Mouse (Mus musculus) limb, embryonic 12.5 days (tissue): ENCODE measurements around the gene Isg15. TPM values are rescaled to one million over a fixed set of nuclear protein-coding genes. Genes with fewer than 3 reads are reported as not detected.

Experiments used
- ATAC-seq: fragments of 200-750 bp; cut with Nextera tagmentation; 2 replicates; pipeline ENCODE4 v1.8.0; 2017; ENCODE audit warnings: low read depth, moderate TSS enrichment; ENCODE audit not compliant: insufficient number of reproducible peaks, insufficient read depth, low FRiP score, low TSS enrichment
- H3K27ac ChIP-seq: fragments of 300-500 bp; sonication (generic); 2 replicates; pipeline ENCODE4 v1.5.1; 2016; ENCODE audit warnings: mild to moderate bottlenecking, moderate library complexity
- H3K27me3 ChIP-seq: fragments of 300-500 bp; sonication (generic); 2 replicates; pipeline ENCODE4 v1.6.1; 2016; ENCODE audit warnings: mild to moderate bottlenecking, moderate library complexity
- H3K36me3 ChIP-seq: fragments of 300-500 bp; sonication (generic); 2 replicates; pipeline ENCODE4 v1.6.1; 2016; ENCODE audit warnings: mild to moderate bottlenecking, moderate library complexity
- H3K4me1 ChIP-seq: fragments of 300-500 bp; sonication (generic); replicated peaks from 2 replicates; pipeline ENCODE4 v1.6.1; 2016
- H3K4me2 ChIP-seq: fragments of 300-500 bp; sonication (generic); 2 replicates; pipeline ENCODE4 v1.6.1; 2016; ENCODE audit warnings: mild to moderate bottlenecking, moderate library complexity
- H3K4me3 ChIP-seq: fragments of 300-500 bp; sonication (generic); replicated peaks from 2 replicates; pipeline ENCODE4 v1.5.1; 2016; ENCODE audit warnings: mild to moderate bottlenecking
- H3K9ac ChIP-seq: fragments of 300-500 bp; sonication (generic); replicated peaks from 2 replicates; pipeline ENCODE4 v1.6.1; 2016; ENCODE audit warnings: mild to moderate bottlenecking, moderate library complexity
- H3K9me3 ChIP-seq: fragments of 300-500 bp; sonication (generic); 2 replicates; pipeline ENCODE4 v1.6.1; 2016; ENCODE audit warnings: mild to moderate bottlenecking, moderate library complexity
- WGBS: fragments of 180-500 bp; shearing (Covaris S2); methylation state at CpG from one replicate; pipeline ENCODE4 v1.1.7; 2016; 5-methylcytosine and 5-hydroxymethylcytosine counted together
- polyA plus RNA-seq: library from polyadenylated mRNA; unstranded; fragments of >200 nt; fragmentation: Nextera tagmentation; extraction: Ambion mirVana; gene quantifications from 2 replicates; pipeline ENCODE4 v1.2.1, GENCODE M21; 2016

Isg15 gene
- polyA plus RNA-seq, 1 experiment from 2014 or later = 0.95 TPM

DNA sequence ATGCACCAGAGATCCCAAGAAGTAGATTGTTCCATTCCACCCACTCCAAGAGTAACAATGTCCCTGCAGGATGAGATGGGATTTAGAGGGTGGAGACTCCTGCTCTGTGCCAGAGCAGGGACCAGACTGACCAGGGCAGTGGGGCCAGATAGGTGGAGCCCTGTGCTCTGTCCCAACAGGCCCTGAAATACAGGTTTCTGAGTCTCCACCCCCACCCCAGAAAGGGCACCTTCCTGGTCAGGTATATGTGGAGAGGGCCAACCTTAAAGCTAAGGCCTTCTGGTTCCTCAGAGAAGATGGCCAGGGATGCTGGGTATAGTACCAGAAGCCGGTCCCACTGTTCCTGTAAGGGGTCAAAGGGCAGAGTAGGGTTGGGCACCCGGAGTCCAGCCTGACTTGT lies 23.7 kb upstream of the Isg15 start:
- ATAC-seq = no peak
- no peak overlapping the region for H3K4me3 ChIP-seq

DNA sequence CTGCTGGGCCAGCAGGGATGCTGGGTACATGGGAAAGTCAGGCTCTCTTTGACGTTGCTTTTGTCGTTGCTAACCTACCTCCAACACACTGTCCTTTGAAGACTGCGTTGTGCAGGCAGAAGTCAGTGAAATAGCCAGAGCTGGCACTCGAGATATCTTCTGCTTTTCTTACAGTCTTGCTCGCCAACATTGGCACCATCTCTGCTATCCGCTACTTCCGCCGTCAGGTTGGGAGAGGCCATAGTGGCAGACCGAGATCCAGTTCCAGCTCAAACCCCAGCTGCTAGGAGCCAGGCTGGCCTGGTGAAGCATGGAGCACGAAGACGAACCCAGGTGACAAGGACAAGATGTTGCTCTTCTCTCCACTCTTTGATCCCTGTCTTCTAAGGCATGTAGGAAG lies 19.3 kb upstream of the Isg15 start:
- no peak overlapping the region for H3K9ac ChIP-seq
- no peak overlapping the region for H3K4me2 ChIP-seq
- WGBS = 87% methylated on average over 11 of the region's 11 CpGs
- H3K9me3 ChIP-seq = no peaks in the 10 kb centered on the region
- H3K27me3 ChIP-seq = no peaks in the 10 kb centered on the region
- H3K27ac ChIP-seq = no peak overlapping the region
- H3K4me1 ChIP-seq = no peaks in the 10 kb centered on the region
- ATAC-seq = no peak
- no peak overlapping the region for H3K4me3 ChIP-seq
- H3K36me3 ChIP-seq = 0 out of 2 replicates have a peak, but pooled peaks cover 4% of the 10 kb centered on the region

More for the DNA sequence above, 23.7 kb upstream of the Isg15 start:
- no peak overlapping the region for H3K9ac ChIP-seq
- no peak overlapping the region for H3K27ac ChIP-seq
- no peak overlapping the region for H3K4me2 ChIP-seq
- WGBS = 80% methylated on average over 2 of the region's 2 CpGs
- no peaks in the 10 kb centered on the region for H3K9me3 ChIP-seq
- H3K36me3 ChIP-seq = peaks cover 10% of the 10 kb centered on the region; the same call in 1 of the 2 replicates
- H3K27me3 ChIP-seq = no peaks in the 10 kb centered on the region
- peaks cover 11% of the 10 kb centered on the region for H3K4me1 ChIP-seq

DNA sequence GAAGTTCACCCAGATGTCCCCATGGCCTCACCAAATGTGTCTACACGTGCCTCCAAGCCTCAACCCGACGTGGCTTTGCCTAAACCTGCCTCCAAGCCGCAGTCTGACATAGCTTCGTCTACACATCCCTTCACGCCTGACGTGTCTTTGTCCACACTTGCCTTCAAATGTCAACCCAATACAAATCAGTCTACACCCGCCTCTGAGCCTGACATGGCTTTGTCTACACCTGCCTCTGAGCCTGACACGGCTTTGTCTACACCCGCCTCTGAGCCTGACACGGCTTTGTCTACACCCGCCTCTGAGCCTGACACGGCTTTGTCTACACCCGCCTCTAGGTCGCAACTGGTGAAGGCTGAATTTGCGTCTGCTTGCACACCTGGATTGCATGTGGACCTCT lies 17.2 kb upstream of the Isg15 start:
- Histone ChIP-seq H3K4me2 (no peak overlapping the region), H3K27me3 (no peaks in the 10 kb centered on the region), H3K4me3 (no peak overlapping the region), H3K9me3 (no peaks in the 10 kb centered on the region), H3K4me1 (no peaks in the 10 kb centered on the region), H3K27ac (no peak overlapping the region), H3K36me3 (0 out of 2 replicates have a peak, but pooled peaks cover 4% of the 10 kb centered on the region), H3K9ac (no peak overlapping the region)
- WGBS = 75% methylated on average over 16 of the region's 16 CpGs
- ATAC-seq = no peak

- Histone ChIP-seq H3K27me3 (no peaks in the 10 kb centered on the region), H3K4me2 (no peak overlapping the region), H3K36me3 (0 out of 2 replicates have a peak, but pooled peaks cover 4% of the 10 kb centered on the region), H3K9me3 (no peaks in the 10 kb centered on the region), H3K4me1 (no peaks in the 10 kb centered on the region), H3K4me3 (no peak overlapping the region), H3K9ac (no peak overlapping the region; the same call in 1 of the 2 replicates), H3K27ac (no peak overlapping the region)
- 78% methylated on average over 16 of the region's 16 CpGs for WGBS
- no peak for ATAC-seq
Measured at GRCm38 (mm10) chr4:156217022-156217669, 16.5 kb upstream of the Isg15 start.

DNA sequence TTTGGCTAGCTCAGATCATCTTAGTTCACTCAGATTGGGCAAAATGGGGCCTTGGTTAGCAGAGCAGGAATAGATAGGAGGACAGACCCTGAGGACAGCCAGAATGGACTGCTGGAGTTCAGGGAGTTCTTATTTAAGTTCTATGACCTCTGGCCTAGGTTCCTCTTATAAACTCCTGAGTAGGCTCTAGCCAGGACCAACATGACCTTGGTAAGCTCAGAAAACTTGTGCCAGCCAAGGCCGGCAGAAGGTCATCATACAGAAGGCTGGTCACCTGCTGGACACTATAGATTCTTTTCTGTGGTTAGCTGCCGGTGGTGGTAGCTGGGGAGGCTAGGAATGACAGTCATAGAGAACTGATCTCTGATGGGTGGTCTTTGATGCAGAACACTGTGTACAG lies 15.6 kb upstream of the Isg15 start:
- no peak for ATAC-seq
- 94% methylated on average over 2 of the region's 2 CpGs for WGBS
- no peaks in the 10 kb centered on the region for H3K9me3 ChIP-seq

GRCm38 (mm10) chr4:156215649-156216048 lies 15.0 kb upstream of the Isg15 start, which contains the start of gene Perm1:
Gene Perm1, plus strand, starts transcription at chr4:156215868.
- Histone ChIP-seq H3K4me2 (no peak within 1 kb of the TSS), H3K4me3 (no peak within 1 kb of the TSS), H3K9ac (no peak within 1 kb of the TSS), H3K36me3 (no peaks in the 10 kb centered on the region), H3K27ac (no peak within 1 kb of the TSS), H3K9me3 (no peaks in the 10 kb centered on the region), H3K27me3 (no peaks in the 10 kb centered on the region), H3K4me1 (no peaks in the 10 kb centered on the region)
- WGBS = 77% methylated on average over 4 of the region's 4 CpGs
- no peak for ATAC-seq

More for the DNA sequence above, 15.6 kb upstream of the Isg15 start:
- Histone ChIP-seq H3K4me3 (no peak overlapping the region), H3K36me3 (no peaks in the 10 kb centered on the region), H3K27me3 (no peaks in the 10 kb centered on the region), H3K9ac (no peak overlapping the region), H3K4me1 (no peaks in the 10 kb centered on the region), H3K4me2 (no peak overlapping the region), H3K27ac (no peak overlapping the region)

- ATAC-seq = no peak
- Histone ChIP-seq H3K9me3 (no peaks in the 10 kb centered on the region), H3K27me3 (no peaks in the 10 kb centered on the region), H3K4me2 (no peak overlapping the region), H3K4me1 (no peaks in the 10 kb centered on the region), H3K36me3 (no peaks in the 10 kb centered on the region), H3K27ac (no peak overlapping the region), H3K9ac (no peak overlapping the region), H3K4me3 (no peak overlapping the region)
- 90% methylated on average over 13 of the region's 13 CpGs for WGBS
Measured at GRCm38 (mm10) chr4:156213134-156213533, 12.5 kb upstream of the Isg15 start.

DNA sequence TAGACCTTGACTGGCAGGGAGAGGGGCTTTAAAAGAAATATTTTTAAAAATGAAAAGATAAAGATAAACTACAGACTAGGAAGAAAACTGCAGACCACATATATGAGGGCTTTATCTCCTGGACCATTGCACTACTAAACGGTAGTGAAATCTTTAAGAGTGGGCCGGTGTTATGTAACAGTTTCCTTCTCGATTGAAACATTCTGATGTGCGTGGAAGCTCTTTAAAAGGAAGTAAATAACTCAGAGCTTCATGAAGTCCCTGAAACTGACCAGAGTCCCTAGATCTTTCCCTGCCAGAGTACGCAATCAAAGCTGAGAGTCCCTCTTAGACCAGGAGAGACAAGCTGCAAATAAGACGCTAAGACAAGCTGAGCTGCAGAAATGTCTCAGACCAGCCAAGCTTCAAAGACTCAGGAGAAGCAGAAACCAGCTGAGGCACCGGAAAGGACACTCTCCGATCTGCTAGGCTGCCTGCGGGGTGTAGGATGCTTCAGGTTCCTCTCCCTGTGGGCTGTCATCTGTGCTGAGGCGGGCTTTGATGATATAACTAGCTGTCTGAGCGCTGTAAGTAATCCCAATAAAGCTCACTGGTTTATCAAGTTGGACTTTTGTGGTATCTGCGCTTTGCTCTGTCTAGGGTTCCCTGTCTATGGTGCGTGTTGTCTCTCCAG lies 9.5 kb upstream of the Isg15 start:
- no peak for ATAC-seq
- Histone ChIP-seq H3K4me3 (no peak overlapping the region), H3K27me3 (peaks cover 11% of the 10 kb centered on the region), H3K27ac (no peak overlapping the region), H3K4me2 (no peak overlapping the region), H3K36me3 (no peaks in the 10 kb centered on the region), H3K9ac (no peak overlapping the region), H3K9me3 (no peaks in the 10 kb centered on the region), H3K4me1 (no peaks in the 10 kb centered on the region)
- WGBS = 69% methylated on average over 13 of the region's 13 CpGs

- no peak overlapping the region for H3K4me2 ChIP-seq
- no peak for ATAC-seq
- H3K9me3 ChIP-seq = no peaks in the 10 kb centered on the region
- peaks cover 23% of the 10 kb centered on the region for H3K27me3 ChIP-seq
- H3K4me3 ChIP-seq = no peak overlapping the region
- H3K27ac ChIP-seq = no peak overlapping the region
- H3K9ac ChIP-seq = no peak overlapping the region
- peaks cover 7% of the 10 kb centered on the region; the same call in 1 of the 2 replicates for H3K4me1 ChIP-seq
- no peaks in the 10 kb centered on the region for H3K36me3 ChIP-seq
- 95% methylated on average over 4 of the region's 4 CpGs for WGBS
Measured at GRCm38 (mm10) chr4:156208872-156209271, 8.3 kb upstream of the Isg15 start.

DNA sequence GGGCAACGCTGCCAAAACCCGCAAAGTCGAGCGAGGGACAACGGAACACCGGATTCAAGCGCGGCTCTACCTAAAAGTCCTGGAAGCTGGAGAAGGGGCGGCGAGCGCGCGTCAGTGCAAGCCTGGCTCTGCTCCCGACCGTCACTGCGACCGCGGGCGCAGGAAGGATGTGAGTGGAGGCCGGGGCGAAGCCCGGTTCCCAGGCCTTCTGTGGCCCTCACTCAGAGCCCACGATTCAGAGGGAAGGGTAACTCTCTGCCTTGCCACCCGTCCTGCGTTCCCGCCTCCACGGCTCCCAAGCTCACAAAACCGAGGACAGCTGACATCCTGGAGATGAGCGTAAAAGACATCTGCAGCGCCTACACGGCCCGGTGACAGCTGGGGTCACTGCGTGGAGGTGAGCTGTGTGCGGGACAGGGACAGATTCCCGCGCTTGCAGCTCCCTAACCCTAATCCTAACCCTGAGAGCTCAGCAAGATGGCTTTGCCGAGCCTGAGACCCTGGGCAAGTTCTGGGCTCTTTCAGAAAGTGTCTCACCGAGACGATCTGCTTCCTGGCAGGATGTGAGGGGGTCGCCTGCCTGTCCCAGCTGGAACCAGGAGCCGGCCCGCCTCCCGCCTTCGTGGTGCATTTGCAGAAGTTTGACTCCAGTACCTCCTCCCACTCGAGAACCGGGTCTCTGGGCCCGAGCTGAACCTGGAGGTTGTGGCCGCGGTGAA lies 3.0 kb upstream of the Isg15 start:
- Histone ChIP-seq H3K27ac (no peak overlapping the region), H3K9ac (peak overlapping the region; percentile 58), H3K36me3 (no peaks in the 10 kb centered on the region), H3K27me3 (peaks cover 43% of the 10 kb centered on the region), H3K4me2 (peak overlapping the region; percentile 97), H3K4me3 (peak overlapping the region; percentile 57), H3K9me3 (no peaks in the 10 kb centered on the region), H3K4me1 (peaks cover 19% of the 10 kb centered on the region)
- under 1% methylated on average over 49 of the region's 49 CpGs for WGBS
- ATAC-seq = no peak

DNA sequence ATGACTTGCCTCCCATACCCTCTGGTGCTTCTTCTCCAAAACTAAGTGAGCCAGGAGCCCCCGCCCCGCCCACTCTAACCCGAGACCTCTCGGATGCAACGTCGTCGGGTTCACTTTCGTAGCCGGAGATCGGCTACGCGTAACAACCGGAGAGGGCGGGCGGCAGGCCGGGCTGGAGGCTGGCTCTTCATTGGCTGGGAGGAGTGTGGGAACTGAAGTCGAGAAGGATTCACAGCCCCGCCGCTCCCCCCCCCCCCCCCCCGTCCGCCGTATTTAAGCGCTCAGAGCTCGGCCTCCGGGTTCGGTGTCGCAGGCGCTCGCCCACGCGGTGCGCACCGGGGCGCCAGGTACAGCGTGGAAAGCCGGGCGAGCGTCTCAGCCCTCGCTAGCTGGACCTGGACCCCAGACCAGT lies 2.4 kb upstream of the Isg15 start, which contains the start of gene AW011738:
Gene AW011738 (plus strand): TSS at position 304 of the 412 bp plus-strand sequence.
- H3K27ac ChIP-seq = no peak within 1 kb of the TSS
- under 1% methylated on average over 30 of the region's 39 CpGs for WGBS
- peak within 1 kb of the TSS; percentile 58 for H3K9ac ChIP-seq
- peaks cover 19% of the 10 kb centered on the region for H3K4me1 ChIP-seq
- H3K27me3 ChIP-seq = peaks cover 43% of the 10 kb centered on the region
- H3K4me2 ChIP-seq = peak within 1 kb of the TSS; percentile 97
- ATAC-seq = peak; percentile 57
- H3K9me3 ChIP-seq = no peaks in the 10 kb centered on the region
- peak within 1 kb of the TSS; percentile 57 for H3K4me3 ChIP-seq
- no peaks in the 10 kb centered on the region for H3K36me3 ChIP-seq
